Mouse (Mus musculus) embryonic fibroblast, embryonic 13.5 days (primary cell): ENCODE results near the gene Slc23a3. TPM values are rescaled to one million over a fixed set of nuclear protein-coding genes. Genes with fewer than 3 reads are reported as not detected.

Source experiments
- H3K27ac ChIP-seq: 2 replicates; pipeline ENCODE4 v1.5.1; 2012; ENCODE audit warnings: low read length, control low read depth, inconsistent platforms; ENCODE audit not compliant: insufficient read depth
- H3K4me1 ChIP-seq: 2 replicates; pipeline ENCODE4 v1.6.1; 2011; ENCODE audit warnings: low read length; ENCODE audit not compliant: control insufficient read depth, insufficient read depth
- H3K4me3 ChIP-seq: 2 replicates; pipeline ENCODE4 v1.5.1; 2011; ENCODE audit warnings: mild to moderate bottlenecking, control low read depth, low read length; ENCODE audit not compliant: insufficient read depth
- CTCF ChIP-seq: IDR thresholded peaks from 2 replicates; pipeline ENCODE4 v1.5.1; 2011; ENCODE audit warnings: mild to moderate bottlenecking, control low read depth, low read length, moderate library complexity, borderline replicate concordance; ENCODE audit not compliant: insufficient read depth
- POLR2A ChIP-seq: IDR thresholded peaks from 2 replicates; pipeline ENCODE4 v1.6.1; 2011; ENCODE audit warnings: low read depth, mild to moderate bottlenecking, control low read depth, low read length, moderate library complexity
- polyA plus RNA-seq: library from polyadenylated mRNA; stranded (reverse); fragments of >200 nt; gene quantifications from 2 replicates; pipeline ENCODE4 v1.2.4, GENCODE M21; 2011; ENCODE audit warnings: low read depth; ENCODE audit not compliant: missing spikeins, insufficient read length

Slc23a3 gene
- polyA plus RNA-seq, 1 experiment: 0.42 TPM

DNA sequence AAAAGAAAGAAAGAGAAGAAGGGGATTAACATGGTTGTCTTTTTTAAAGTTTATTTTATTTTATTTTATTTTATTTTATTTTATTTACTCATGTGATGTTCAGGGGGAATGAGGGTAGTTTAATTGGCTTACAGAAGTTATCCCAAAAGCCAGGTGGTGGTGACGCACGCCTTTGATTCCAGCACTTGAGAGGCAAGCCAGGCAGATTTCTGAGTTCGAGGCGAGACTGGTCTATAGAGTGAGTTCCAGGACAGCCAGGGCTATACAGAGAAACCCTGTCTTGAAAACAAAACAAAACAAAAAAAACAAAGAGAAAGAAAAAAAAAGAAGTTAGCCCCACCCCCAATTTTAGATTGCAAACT, 26.5 kb upstream of the Slc23a3 start:
- no peak for TF ChIP-seq CTCF
- no peak for TF ChIP-seq POLR2A
- H3K4me1 ChIP-seq: no peaks in the 10 kb centered on the region
- H3K27ac ChIP-seq: no peak overlapping the region
- no peak overlapping the region for H3K4me3 ChIP-seq

DNA sequence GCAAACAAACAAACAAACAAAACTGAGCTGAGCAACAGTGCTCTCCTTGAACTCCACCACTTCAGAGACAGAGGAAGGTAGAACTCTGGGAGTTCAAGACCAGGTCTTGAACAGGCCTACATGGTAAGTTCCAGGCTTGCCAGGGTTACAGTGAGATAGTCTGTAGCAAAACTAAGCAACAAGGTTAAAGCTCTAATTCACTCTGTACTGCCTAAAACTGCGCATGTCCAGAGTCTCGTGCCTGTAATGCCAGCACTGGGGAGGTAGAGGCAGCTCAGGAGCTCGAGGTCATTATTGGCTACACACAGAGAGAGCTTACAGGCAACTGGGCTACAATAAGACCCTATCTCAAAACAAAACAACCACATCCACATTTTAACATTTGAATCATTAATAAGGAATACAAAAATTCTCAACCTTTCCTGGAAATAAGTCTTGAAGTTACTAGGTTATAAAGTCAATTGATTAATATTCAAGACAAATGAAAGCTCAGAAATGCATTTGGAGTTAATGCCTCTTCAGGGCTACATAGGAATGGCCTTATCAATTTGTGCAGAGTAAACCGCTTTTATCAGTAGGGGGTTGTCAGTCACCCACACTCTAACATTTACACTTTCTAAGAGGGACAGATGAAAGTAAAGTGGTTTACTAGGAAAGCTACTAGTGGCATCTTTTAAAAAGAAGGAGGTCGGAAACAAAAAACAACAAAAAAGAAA, 26.0 kb upstream of the Slc23a3 start:
- TF ChIP-seq CTCF (no peak), POLR2A (no peak)
- no peak overlapping the region for H3K4me3 ChIP-seq
- H3K4me1 ChIP-seq: no peaks in the 10 kb centered on the region
- H3K27ac ChIP-seq: no peak overlapping the region

DNA sequence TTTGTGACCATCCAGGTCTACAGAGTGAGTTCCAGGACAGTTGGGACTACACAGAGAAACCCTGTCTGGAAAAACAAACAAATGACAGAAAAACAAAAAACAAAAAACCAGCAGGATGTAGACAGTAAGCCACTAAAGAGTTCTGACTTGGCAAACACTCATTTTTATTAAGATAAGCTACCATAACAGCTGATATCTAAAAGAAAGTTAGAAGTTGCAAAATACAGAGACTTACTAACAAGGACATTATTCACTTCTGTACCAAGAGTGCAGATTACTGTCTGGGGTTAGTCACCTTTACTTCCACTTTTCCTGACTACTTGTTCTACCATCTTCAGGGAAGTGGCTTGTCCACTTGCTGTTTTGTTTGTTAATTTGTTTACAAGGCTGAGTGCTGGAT, 25.3 kb upstream of the Slc23a3 start:
- no peak for TF ChIP-seq CTCF
- TF ChIP-seq POLR2A: no peak
- no peaks in the 10 kb centered on the region for H3K4me1 ChIP-seq
- no peak overlapping the region for H3K4me3 ChIP-seq
- no peak overlapping the region for H3K27ac ChIP-seq

DNA sequence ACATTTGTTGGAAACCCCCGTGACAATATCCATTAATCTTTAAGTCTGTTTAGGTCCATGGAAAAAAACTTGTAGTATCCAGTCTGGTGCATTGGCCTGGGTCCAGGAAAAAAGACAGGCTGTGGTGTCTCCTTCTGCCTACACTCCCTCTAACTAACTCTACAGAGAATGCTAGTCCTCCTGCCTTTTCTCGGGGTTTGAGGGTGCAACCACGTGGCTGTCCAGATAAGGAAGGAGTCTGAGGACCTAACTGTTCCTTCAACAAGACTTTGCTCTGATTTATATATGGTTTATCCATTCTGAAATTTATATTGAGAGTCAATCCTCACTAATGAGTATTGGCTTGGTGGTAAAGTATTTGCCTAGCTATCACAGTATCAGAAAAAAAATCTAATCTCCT, 22.1 kb upstream of the Slc23a3 start:
- Histone ChIP-seq H3K4me1 (no peaks in the 10 kb centered on the region), H3K4me3 (no peak overlapping the region), H3K27ac (no peak overlapping the region)
- TF ChIP-seq CTCF (no peak), POLR2A (no peak)

DNA sequence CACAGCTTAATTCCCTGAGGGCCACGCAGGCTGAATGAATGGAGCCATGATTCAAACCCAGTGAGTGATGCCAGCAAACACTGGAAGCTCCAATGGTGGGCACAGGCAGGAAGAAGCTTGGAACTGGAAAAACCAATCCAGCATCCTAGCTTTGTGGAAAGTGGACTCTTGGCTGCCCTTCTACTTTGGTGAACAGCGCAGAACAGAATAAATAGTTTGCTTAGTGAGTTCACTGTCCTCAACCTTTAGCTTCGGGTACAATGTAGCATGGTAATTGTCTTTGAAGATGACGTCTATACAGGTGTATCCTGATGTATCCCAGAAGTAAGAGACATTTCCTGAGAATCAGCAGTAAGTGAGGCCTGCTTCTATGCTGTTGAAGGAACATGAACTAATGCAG, 15.0 kb upstream of the Slc23a3 start:
- Histone ChIP-seq H3K4me3 (no peak overlapping the region), H3K4me1 (0 out of 2 replicates have a peak, but pooled peaks cover 6% of the 10 kb centered on the region), H3K27ac (no peak overlapping the region)
- TF ChIP-seq CTCF (no peak), POLR2A (no peak)

DNA sequence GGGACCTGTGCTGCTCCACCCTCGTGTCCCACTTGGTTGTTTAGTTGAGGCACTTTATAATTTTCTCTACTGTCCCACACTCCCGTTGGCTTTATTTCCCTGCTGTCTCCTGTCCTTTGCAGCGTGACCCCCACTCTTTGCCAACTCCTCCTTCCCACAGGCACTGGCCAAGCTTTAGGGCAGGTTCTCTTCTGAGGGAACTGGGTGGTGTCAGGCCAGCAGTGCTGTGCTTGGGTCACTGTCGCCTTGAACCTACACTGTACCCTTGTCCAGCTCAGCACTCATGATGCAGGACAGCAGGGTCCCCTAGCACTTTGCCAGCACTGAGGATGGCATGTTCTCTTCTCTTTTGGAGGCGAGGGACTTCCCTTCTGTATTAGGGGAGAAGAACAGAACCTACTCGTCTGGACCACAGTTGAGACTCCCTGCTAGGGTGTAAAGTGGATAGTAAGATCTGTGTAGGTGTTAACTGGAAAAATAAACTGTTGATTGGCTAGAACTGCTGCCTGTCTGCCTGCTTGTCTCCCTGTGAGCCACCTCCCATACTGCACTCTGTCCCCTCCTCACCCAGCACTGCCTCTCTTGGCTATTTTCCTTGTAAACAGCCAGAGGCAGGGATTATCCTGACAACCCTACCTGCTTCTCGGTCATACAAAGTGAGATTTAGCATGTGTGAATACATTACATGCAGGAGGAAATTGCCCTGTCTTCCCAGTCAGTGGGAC, 13.9 kb upstream of the Slc23a3 start:
- no peak overlapping the region for H3K27ac ChIP-seq
- H3K4me3 ChIP-seq: no peak overlapping the region
- H3K4me1 ChIP-seq: 0 out of 2 replicates have a peak, but pooled peaks cover 6% of the 10 kb centered on the region
- no peak for TF ChIP-seq POLR2A
- TF ChIP-seq CTCF: no peak

DNA sequence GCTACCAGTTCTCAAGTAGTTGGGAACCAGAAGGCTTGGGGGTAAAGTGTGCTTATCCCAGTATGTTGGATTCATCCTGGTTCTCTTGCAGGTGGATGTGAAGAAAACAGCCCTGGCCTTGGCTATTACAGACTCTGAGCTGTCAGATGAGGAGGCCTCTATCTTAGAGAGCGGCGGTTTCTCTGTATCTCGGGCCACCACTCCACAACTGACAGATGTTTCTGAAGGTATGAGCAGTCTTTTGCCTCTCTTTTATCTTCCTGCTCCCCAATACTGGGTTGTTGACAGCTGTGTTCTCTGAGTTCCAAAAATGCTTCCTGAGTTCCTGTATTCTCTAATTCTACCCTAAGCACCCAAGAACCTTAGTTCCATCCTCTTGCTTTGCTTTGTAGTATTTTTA, 11.9 kb upstream of the Slc23a3 start:
- Histone ChIP-seq H3K27ac (no peak overlapping the region), H3K4me3 (no peak overlapping the region), H3K4me1 (0 out of 2 replicates have a peak, but pooled peaks cover 6% of the 10 kb centered on the region)
- no peak for TF ChIP-seq CTCF
- no peak for TF ChIP-seq POLR2A

DNA sequence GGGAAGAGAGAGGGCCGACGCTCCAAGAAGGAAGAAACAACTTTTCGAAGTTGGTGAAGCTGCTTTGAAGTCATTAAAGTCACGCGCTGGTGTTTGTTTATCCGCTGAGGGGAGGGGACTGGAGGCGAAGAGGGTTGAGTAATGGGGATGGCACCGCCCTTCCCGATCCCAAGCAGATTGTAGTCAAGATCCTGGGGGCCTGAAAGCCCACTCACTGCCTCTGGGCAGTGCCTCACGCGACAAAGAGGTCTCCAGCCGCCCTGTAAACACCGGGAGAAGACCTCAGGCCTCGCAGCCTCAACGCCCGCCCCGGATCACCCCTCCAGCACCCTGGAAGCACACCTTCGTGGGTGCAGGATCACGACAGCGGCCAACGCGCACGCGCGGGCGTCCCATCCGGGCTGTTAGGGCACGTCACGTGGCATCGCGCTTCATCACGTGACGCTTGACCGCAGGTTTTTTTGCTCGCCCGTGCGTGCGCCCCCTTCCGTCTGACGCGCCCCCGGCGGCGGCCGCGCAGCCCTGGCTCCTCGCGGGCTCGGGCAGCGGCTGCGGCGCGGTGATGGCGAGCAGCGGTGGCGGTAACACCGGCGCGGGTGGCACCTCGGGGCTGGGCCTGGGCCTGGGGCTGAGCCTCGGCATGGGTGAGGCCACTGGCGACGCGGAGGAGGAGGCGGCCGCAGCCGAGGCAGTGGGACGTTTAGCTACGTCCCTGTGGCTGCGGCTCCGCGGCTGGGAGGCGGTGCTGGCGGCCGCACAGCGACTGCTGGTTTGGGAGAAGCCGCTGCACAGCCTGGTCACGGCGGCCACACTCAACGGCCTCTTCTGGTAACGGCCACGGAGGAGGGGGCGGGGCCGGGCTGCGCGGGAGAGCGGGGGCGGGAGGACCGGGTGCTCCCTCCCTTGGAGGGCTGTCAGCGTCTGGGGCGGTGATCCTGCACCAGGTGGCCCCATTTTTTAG, 8.9 kb upstream of the Slc23a3 start, which contains the start of the genes Cnppd1 and Retreg2:
Gene Cnppd1 (minus strand): TSS at position 411 of the 961 bp plus-strand sequence.
Gene Retreg2 (plus strand): TSS at position 478 of the 961 bp plus-strand sequence.
- peak; percentile 91 for TF ChIP-seq POLR2A
- peak; percentile 71 for TF ChIP-seq CTCF
- peak within 1 kb of the TSS; percentile 90 for H3K27ac ChIP-seq
- H3K4me1 ChIP-seq: 0 out of 2 replicates have a peak, but pooled peaks cover 6% of the 10 kb centered on the region

DNA sequence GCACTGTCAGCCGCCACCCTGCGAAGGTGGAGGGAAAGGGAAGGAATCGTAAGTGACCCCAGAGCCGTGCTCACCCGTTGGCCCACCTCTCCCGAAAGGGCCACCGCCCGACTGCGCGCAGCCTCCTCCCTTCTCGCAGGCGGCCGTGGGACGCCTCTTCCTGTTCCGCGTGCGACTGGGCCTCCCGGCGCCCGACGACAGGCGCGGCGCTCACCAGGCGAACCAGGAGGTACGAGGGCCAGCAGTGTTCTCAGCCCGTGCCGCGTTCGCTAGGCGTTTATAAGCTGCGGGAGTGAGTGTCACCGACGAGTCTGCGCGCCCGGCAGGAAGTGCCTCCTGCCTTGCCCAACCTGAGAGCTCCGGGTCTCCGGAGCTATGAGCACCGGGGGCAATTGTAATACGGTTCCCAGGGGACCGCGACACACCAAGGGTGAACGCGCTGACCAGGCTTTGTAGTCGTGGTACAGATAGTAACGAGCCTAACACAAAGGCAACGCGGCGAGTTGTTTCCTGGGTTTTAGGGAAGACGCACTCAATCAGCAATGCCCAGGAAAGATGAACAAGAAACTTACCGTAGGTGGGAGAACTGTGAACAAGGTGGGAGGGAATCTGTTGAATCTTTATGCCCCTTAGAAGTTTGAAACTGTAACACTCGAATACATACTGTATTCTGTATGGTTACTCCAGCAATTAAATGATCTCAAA, 7.9 kb upstream of the Slc23a3 start:
- peak overlapping the region; percentile 50 for H3K4me3 ChIP-seq
- TF ChIP-seq CTCF (no peak), POLR2A (peak; percentile 87)
- peak overlapping the region; percentile 87 for H3K27ac ChIP-seq
- H3K4me1 ChIP-seq: 0 out of 2 replicates have a peak, but pooled peaks cover 6% of the 10 kb centered on the region

More for the DNA sequence above, 8.9 kb upstream of the Slc23a3 start, which contains the start of the genes Cnppd1 and Retreg2:
- peak within 1 kb of the TSS; percentile 59 for H3K4me3 ChIP-seq
